9 mouse cellular contexts compared by ENCODE assay signal in the genomic region with DNA sequence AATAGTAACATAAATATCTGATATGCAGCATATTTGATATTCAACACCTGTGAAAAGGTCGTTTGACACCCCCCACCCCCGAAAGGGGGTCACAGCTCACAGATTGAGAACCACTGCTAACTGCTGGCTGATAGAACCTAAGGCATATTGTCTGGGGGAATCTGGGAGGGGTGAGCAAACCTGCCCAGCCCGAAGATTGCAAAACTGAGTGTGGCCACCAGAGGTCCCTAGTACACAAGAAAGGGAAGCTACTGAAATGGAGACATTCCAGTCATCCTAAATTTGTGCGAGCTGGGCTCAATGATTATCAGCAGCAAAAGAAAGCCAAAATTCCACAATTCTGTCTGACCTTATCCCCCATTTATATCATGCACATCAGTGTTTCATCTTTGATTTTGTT. TPM values are rescaled to one million over a fixed set of nuclear protein-coding genes. Genes with fewer than 3 reads are reported as not detected.
DNase-seq lines count a peak whose midpoint lies in the region; ATAC-seq and TF ChIP-seq lines count a peak whose summit lies in the region.
"Had no signal": no experiment of that assay in that cellular context is flagged by ENCODE, and none has a peak within 500 bp of the region (broad histone marks: within the 10 kb centered on the region; RNA-seq: fewer than 3 reads in every experiment).

No protein-coding gene starts in this region.

- no peaks in the 10 kb centered on the region for H3K27me3 ChIP-seq in hindbrain, embryonic 10.5 days (ENCODE audit: insufficient read depth, poor library complexity, severe bottlenecking)
- no peaks in the 10 kb centered on the region for H3K27me3 ChIP-seq in hindbrain, embryonic 12.5 days
- H3K27me3 ChIP-seq in liver, embryonic 14.5 days (ENCODE audit: control insufficient read depth, insufficient read depth, low read length), result no peaks in the 10 kb centered on the region

- H3K4me1 ChIP-seq in hindbrain, embryonic 10.5 days (replicated peaks), result no peaks in the 10 kb centered on the region
- no peaks in the 10 kb centered on the region for H3K4me1 ChIP-seq in hindbrain, embryonic 12.5 days
- no peaks in the 10 kb centered on the region for H3K4me1 ChIP-seq in liver, embryonic 14.5 days (replicated peaks; ENCODE audit: control insufficient read depth in 2 of 2, insufficient read depth in 2 of 2, low read length in 1 of 2)

- peak; percentile 62 for TF ChIP-seq CTCF in liver, embryonic 14.5 days (IDR thresholded peaks at IDR 0.05; ENCODE audit: low read depth)

- no peak for TF ChIP-seq EP300 in liver, embryonic 14.5 days (IDR thresholded peaks at IDR 0.05; ENCODE audit: low read depth)

- WGBS in hindbrain, embryonic 10.5 days, result 13% methylated on average over 4 of the region's 4 CpGs
- 13% methylated on average over 4 of the region's 4 CpGs for WGBS in hindbrain, embryonic 12.5 days
- 5% methylated on average over 4 of the region's 4 CpGs for WGBS in liver, embryonic 14.5 days (ENCODE audit: insufficient replicate concordance)

- peak; percentile 62 for DNase-seq in hindbrain, embryonic 10.5 days (ENCODE audit: low spot score)
- DNase-seq in cerebellum, adult 18-20 months, result peak; percentile 75 to 76
- DNase-seq in frontal cortex, postnatal 36 days (ENCODE audit: low spot score in 2 of 2), result peak; percentile 78 to 79
- DNase-seq in kidney, postnatal 10 days, result peak; percentile 83
- DNase-seq in liver, embryonic 14.5 days (ENCODE audit: low read depth in 3 of 3, low spot score in 3 of 3), result peak in 2 of 3 experiments; percentile 9 to 23
- peak; percentile 71 for DNase-seq in ovary, postnatal 14 days (ENCODE audit: low spot score)
- peak; percentile 70 for DNase-seq in thymus, postnatal 14 days

- H3K9ac ChIP-seq in hindbrain, embryonic 12.5 days, result no peak overlapping the region
- H3K9ac ChIP-seq in liver, embryonic 14.5 days (replicated peaks), result no peak overlapping the region

- ATAC-seq in hindbrain, embryonic 12.5 days (ENCODE audit: low FRiP score), result no peak
- no peak for ATAC-seq in liver, embryonic 14.5 days (ENCODE audit: insufficient read depth)

- H3K9me3 ChIP-seq in hindbrain, embryonic 10.5 days, result no peaks in the 10 kb centered on the region
- H3K9me3 ChIP-seq in hindbrain, embryonic 12.5 days (replicated peaks), result no peaks in the 10 kb centered on the region
- no peaks in the 10 kb centered on the region for H3K9me3 ChIP-seq in liver, embryonic 14.5 days (ENCODE audit: control insufficient read depth, low read length)

- no peaks in the 10 kb centered on the region for H3K36me3 ChIP-seq in hindbrain, embryonic 10.5 days
- H3K36me3 ChIP-seq in hindbrain, embryonic 12.5 days, result no peaks in the 10 kb centered on the region
- no peaks in the 10 kb centered on the region for H3K36me3 ChIP-seq in liver, embryonic 14.5 days (replicated peaks; ENCODE audit: control insufficient read depth, insufficient read depth, low read depth)

- no peak overlapping the region for H3K27ac ChIP-seq in hindbrain, embryonic 10.5 days
- no peak overlapping the region for H3K27ac ChIP-seq in hindbrain, embryonic 12.5 days
- no peak overlapping the region for H3K27ac ChIP-seq in liver, embryonic 14.5 days
- H3K27ac ChIP-seq: macrophage had no signal

- no peak overlapping the region for H3K4me3 ChIP-seq in hindbrain, embryonic 10.5 days
- no peak overlapping the region for H3K4me3 ChIP-seq in hindbrain, embryonic 12.5 days
- no peak overlapping the region for H3K4me3 ChIP-seq in liver, embryonic 14.5 days (ENCODE audit: insufficient read depth in 1 of 2, low read depth in 2 of 2, low read length in 2 of 2)

- H3K4me2 ChIP-seq in hindbrain, embryonic 12.5 days (replicated peaks), result no peak overlapping the region
- H3K4me2 ChIP-seq in liver, embryonic 14.5 days (ENCODE audit: low read depth), result no peak overlapping the region

RNA-seq across cellular contexts. Expression of gene Gm14569, which starts 42.9 kb away (rescaled TPM):
- polyA plus RNA-seq in hindbrain, embryonic 10.5 days (2016; fragmentation: Nextera tagmentation; extraction: Ambion mirVana), result not detected in 2 replicates
- not detected in 2 replicates for polyA plus RNA-seq in hindbrain, embryonic 12.5 days (2016; fragmentation: Nextera tagmentation; extraction: Ambion mirVana)
- polyA plus RNA-seq in liver, embryonic 14.5 days (2012; rRNA removed), result not detected in 2 replicates
- not detected in 2 replicates for polyA plus RNA-seq in liver, embryonic 14.5 days (2014; fragmentation: Nextera tagmentation; extraction: Ambion mirVana)
- polyA plus RNA-seq: macrophage had no signal

Comparison
In these comparisons a context has a peak if more than half of its experiments do, and no peak if none do; other contexts are left out.
1. DNase-seq: peak in every context shown above with its lines; median percentile 83 in kidney, postnatal 10 days; 78 in frontal cortex, postnatal 36 days; 76 in cerebellum, adult 18-20 months; 71 in ovary, postnatal 14 days; 70 in thymus, postnatal 14 days; 62 in hindbrain, embryonic 10.5 days; 16 in liver, embryonic 14.5 days.